Mouse (Mus musculus) hindbrain, embryonic 10.5 days (tissue): ENCODE measurements at regions not wholly inside any gene's neighbourhood (a gene's known extent, or its start where the extent isn't known, plus 50 kb on each side); places are given as distances from the start of the nearest gene placed in this dataset.

ENCODE experiments used
- DNase-seq: peaks from one replicate; pipeline ENCODE4 v3.0.0-alpha.2; 2017; ENCODE audit warnings: low spot score
- H3K27ac ChIP-seq: fragments of 300-500 bp; sonication (generic); 2 replicates; pipeline ENCODE4 v1.5.1; 2016; ENCODE audit warnings: mild to moderate bottlenecking, moderate library complexity
- H3K27me3 ChIP-seq: fragments of 300-500 bp; sonication (generic); 2 replicates; pipeline ENCODE4 v1.6.1; 2016; ENCODE audit warnings: mild to moderate bottlenecking; ENCODE audit not compliant: poor library complexity, insufficient read depth, severe bottlenecking
- H3K36me3 ChIP-seq: fragments of 300-500 bp; sonication (generic); 2 replicates; pipeline ENCODE4 v1.6.1; 2016; ENCODE audit warnings: mild to moderate bottlenecking, moderate library complexity
- H3K4me1 ChIP-seq: fragments of 300-500 bp; sonication (generic); replicated peaks from 2 replicates; pipeline ENCODE4 v1.6.1; 2016; ENCODE audit warnings: mild to moderate bottlenecking
- H3K4me3 ChIP-seq: fragments of 300-500 bp; sonication (generic); 2 replicates; pipeline ENCODE4 v1.5.1; 2016; ENCODE audit warnings: mild to moderate bottlenecking, moderate library complexity
- H3K9me3 ChIP-seq: fragments of 300-500 bp; sonication (generic); 2 replicates; pipeline ENCODE4 v1.6.1; 2016; ENCODE audit warnings: mild to moderate bottlenecking, moderate library complexity
- WGBS: fragments of 180-500 bp; shearing (Covaris S2); methylation state at CpG from one replicate; pipeline ENCODE4 v1.1.7; 2016; 5-methylcytosine and 5-hydroxymethylcytosine counted together

DNA sequence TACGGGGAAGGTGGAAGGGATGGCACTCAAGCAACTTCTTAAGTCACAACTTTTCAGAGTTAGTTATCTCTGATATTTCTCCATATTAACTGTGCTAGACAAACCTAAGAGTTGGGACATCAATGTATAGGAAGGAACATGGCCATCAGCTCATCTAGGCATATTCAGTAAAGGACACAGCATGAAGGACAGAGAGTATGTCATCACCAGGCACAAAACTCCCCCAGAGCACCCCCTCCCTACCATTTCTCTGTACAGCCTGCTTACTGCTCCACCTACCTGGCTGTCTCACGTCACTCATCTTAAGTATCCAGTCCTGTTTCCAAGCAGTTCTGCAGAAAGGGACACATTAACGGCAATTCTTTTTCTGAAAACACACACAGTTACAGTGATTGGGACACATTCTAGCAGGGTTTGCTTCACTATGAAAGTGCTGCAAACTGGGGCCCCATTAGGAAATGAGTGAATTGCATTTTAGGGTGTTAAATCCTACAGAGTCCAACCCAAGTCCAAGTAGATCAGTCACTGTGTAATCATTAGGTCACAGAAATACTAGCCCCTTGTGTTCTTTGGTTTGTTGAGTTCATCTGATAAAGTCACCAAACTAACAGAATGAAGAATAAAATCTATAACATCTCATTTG, 180.7 kb upstream of the Thbs1 start:
- DNase-seq, result no peak
- no peaks in the 10 kb centered on the region for H3K9me3 ChIP-seq
- H3K27ac ChIP-seq, result no peak overlapping the region
- H3K4me3 ChIP-seq, result no peak overlapping the region
- H3K36me3 ChIP-seq, result no peaks in the 10 kb centered on the region
- no peaks in the 10 kb centered on the region for H3K4me1 ChIP-seq
- 90% methylated on average over 3 of the region's 3 CpGs for WGBS
- peaks cover 26% of the 10 kb centered on the region for H3K27me3 ChIP-seq

DNA sequence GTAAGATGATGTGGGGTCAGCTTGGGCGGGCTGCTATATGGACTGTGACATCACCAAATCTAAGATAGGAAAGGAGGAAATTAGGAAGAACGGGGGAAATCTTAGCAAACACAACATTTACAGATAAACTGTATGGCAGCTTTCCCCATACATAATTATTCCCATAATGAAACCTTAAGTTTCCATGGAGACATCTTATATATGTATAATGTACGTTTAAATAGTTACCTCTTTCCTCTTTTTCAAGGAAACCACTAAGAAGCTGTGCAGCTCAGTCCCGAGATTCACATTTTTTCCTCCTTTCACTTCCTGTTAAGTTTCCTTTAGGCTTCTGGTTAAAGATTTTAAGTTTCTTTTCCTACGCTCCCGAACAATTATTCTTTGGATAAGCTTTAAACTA, 175.1 kb upstream of the Thbs1 start:
- 86% methylated on average over 6 of the region's 6 CpGs for WGBS
- no peak for DNase-seq

DNA sequence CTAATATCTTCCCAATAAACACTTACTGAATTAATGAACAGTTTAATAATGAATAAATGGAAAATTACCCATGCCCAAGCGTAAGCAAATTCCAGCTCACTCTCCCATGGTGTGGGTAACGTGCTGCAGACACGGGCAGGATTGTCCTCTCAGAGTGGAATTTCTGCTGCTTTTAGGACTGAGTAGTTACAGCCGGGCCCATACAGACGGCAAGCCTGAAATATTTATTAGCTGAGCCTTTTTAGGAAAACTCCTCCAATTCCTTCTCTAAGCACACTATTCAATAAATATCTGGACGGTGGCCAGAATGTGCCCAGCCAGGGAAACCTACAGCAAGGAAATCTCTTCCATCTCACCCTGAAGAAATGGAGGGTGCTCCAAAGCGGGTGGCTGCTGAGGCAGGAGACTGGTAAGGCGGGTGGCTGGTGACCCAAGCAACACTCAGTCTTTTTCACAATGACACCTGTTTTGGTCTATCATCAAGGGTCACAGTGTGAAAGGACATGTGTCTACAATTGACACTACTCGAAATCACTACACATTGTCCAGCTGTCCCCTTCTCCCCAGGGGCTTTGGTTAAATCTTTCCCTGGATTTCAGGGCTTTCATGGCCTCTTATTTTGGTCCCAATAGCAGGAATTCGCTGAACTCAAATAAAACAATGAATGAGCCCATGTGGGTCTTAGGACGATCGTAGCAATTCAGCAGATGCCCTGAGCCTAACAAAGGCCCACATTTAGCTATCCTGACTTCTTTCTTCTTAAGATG, 173.2 kb upstream of the Thbs1 start:
- H3K27me3 ChIP-seq, result peaks cover 4% of the 10 kb centered on the region; the same call in 1 of the 2 replicates
- peak; percentile 48 for DNase-seq
- 33% methylated on average over 12 of the region's 12 CpGs for WGBS
- H3K9me3 ChIP-seq, result no peaks in the 10 kb centered on the region
- H3K36me3 ChIP-seq, result no peaks in the 10 kb centered on the region
- peak overlapping the region; percentile 53; the same call in 1 of the 2 replicates for H3K27ac ChIP-seq
- no peak overlapping the region; the same call in 1 of the 2 replicates for H3K4me3 ChIP-seq
- H3K4me1 ChIP-seq, result peaks cover 12% of the 10 kb centered on the region

More for the DNA sequence above, 175.1 kb upstream of the Thbs1 start:
- Histone ChIP-seq H3K4me3 (no peak overlapping the region), H3K36me3 (no peaks in the 10 kb centered on the region), H3K4me1 (peaks cover 12% of the 10 kb centered on the region), H3K9me3 (no peaks in the 10 kb centered on the region), H3K27ac (no peak overlapping the region), H3K27me3 (peaks cover 4% of the 10 kb centered on the region; the same call in 1 of the 2 replicates)

DNA sequence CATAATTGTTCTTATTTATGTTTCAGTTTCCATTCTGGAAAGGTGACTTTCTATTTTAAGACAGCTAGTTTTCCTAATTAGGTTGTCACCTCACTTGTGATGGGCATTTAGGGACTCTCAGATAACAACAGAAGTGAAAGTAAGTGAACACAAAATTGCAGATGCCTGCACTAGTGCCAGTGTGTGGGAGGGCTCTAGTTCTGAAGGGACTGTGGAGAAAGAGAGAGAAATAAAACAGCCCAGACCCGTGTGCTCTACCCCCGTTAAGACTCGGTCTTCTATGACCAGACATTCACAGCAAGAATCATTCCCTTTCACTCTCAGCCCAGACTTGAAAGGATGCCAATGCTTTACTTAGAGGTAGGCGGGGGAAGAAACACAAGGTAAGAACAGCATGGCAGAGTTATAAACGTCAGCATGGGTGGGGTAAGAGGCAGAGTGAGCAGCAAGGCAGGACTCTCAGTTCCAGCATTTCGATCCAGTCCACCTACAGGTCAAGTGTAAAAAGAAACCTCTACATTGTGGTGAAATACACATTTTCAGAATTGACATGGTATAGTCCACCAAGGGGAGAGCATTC, 170.1 kb upstream of the Thbs1 start:
- H3K36me3 ChIP-seq, result no peaks in the 10 kb centered on the region
- H3K27ac ChIP-seq, result no peak overlapping the region
- H3K9me3 ChIP-seq, result no peaks in the 10 kb centered on the region
- no peaks in the 10 kb centered on the region for H3K27me3 ChIP-seq
- H3K4me1 ChIP-seq, result peaks cover 12% of the 10 kb centered on the region
- no peak for DNase-seq
- 57% methylated on average over 6 of the region's 6 CpGs for whole genome bisulfite sequencing
- no peak overlapping the region for H3K4me3 ChIP-seq

DNA sequence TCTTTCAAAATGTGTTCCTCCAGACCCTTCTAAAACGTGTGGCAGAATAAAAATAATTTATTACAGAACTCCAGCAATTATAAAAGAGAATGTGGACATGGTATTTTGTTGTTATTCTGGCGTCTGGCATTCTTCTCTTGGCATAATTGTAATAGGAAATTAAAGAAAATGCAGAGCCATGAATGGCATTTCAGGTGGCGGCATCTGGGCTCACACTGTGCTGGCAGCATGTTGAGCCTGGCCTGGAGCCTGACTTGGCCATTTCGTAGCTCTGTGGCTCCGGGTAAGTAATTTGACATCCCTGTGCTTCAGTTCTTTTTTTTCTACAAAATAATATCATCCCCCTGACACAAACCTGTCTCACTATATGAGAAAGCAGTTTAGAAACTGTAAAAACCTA, 168.0 kb upstream of the Thbs1 start:
- Histone ChIP-seq H3K27ac (no peak overlapping the region), H3K36me3 (no peaks in the 10 kb centered on the region), H3K4me3 (no peak overlapping the region), H3K27me3 (no peaks in the 10 kb centered on the region), H3K4me1 (peaks cover 6% of the 10 kb centered on the region), H3K9me3 (no peaks in the 10 kb centered on the region)
- no peak for DNase-seq
- 82% methylated on average over 5 of the region's 5 CpGs for WGBS

DNA sequence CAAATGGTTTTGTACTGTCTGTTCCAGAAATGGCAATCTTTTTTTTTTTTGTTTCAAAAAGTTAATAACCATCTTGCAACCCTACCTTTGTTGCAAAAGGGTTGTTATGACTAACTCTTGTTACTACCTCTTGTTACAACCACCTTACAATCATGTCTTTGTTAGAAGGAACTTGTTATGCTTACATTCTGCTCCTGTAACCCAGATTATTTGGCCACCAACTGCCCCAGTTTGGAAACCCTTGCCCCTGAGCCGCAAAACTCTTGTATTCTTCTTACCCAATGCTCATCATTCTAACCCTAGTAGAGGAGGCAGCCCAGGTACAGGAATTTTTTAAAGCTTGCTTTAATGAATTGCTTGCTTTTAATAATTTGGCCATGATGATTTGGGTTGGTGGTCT, 167.4 kb upstream of the Thbs1 start:
- Histone ChIP-seq H3K4me3 (no peak overlapping the region), H3K36me3 (no peaks in the 10 kb centered on the region), H3K27me3 (no peaks in the 10 kb centered on the region), H3K9me3 (no peaks in the 10 kb centered on the region), H3K27ac (no peak overlapping the region), H3K4me1 (no peaks in the 10 kb centered on the region; the same call in 1 of the 2 replicates)
- 96% methylated on average over 1 of the region's 1 CpGs for WGBS
- DNase-seq, result no peak

DNA sequence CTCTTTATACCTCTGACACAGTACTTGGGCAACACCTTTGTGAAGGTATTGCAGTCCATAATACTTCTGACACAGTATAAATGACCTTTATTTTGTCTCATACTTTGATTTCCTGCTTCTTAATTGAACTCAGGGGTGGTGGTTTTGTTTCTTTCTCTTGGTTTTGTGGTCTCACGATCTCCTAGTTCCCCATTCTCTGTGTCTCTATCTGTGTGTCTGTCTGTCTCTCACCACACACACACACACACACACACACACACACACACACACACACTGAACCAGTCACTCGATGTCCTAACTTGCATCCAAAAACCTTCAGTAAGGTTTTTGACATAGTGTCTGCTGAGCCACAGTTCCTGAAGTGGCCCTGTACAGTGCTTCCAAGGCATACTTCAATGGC, 166.7 kb upstream of the Thbs1 start:
- H3K9me3 ChIP-seq, result no peaks in the 10 kb centered on the region
- H3K27ac ChIP-seq, result no peak overlapping the region
- H3K27me3 ChIP-seq, result no peaks in the 10 kb centered on the region
- 89% methylated on average over 2 of the region's 2 CpGs for WGBS
- H3K4me3 ChIP-seq, result no peak overlapping the region
- no peaks in the 10 kb centered on the region for H3K36me3 ChIP-seq
- DNase-seq, result no peak
- H3K4me1 ChIP-seq, result no peaks in the 10 kb centered on the region

DNA sequence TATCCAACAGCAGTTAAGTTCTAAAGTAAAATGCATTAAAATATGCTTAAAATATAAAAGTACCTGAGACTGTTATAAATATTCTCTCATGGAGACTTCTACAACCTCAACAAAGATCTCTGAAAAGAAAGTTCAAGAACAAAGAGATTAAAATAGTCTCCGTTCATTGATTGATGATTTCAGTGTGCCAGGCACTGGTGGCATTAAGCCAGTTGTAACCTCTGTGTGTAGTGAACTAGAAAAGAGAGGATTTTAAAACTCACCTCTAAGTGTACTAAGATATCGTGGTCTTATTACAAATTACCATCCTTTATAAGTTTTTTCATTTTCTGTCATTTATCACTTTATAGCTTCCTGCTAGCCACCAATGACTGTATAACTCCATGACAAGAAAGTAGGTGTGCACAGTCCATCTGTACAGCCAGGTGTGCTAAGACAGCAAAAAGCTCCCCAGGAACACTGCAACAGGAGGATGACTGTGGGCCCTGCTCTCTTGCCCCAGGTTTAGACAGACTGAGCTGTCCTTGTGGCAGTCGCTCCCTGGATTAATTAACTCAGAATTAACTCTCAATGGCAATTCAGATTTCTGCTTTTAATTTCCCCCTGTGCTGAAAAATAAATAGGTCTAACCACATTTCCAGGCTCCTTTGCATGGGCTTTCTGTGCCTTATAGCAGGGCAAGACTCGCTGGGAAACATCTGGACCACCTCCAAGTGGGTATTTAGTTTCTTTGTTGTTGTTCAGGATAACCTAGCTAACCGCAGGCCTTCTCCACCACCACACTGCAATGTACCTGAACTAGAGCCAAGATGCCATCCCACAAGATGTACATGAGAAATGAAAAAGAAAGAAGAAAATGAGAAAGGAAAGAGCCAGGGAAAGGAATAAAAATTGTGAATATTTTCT, 161.0 kb upstream of the Thbs1 start:
- Histone ChIP-seq H3K4me1 (no peaks in the 10 kb centered on the region), H3K4me3 (no peak overlapping the region), H3K27ac (no peak overlapping the region), H3K27me3 (no peaks in the 10 kb centered on the region), H3K36me3 (no peaks in the 10 kb centered on the region), H3K9me3 (no peaks in the 10 kb centered on the region)
- WGBS, result 76% methylated on average over 5 of the region's 5 CpGs
- no peak for DNase-seq

DNA sequence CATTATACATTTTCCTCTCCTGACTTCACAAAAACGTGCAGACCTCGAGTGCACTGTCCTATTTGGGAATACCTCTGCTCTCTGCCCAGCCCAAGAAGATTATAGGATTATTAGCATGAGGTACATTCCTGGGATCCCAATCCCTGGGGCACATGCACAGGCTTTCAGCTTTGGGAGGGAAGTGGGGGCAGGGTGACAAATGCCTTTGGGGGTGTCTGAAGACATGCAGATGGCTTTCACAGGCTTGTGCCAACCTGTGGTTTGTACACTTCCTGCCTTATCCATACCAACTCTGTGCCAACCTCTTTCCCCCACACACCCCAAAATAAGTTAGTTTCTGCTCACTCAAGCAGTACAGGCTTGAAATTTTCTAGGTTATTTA, 160.3 kb upstream of the Thbs1 start:
- Histone ChIP-seq H3K4me3 (no peak overlapping the region), H3K27ac (no peak overlapping the region), H3K36me3 (no peaks in the 10 kb centered on the region), H3K4me1 (no peaks in the 10 kb centered on the region), H3K9me3 (no peaks in the 10 kb centered on the region), H3K27me3 (no peaks in the 10 kb centered on the region)
- DNase-seq, result no peak
- WGBS, result 79% methylated on average over 2 of the region's 2 CpGs

DNA sequence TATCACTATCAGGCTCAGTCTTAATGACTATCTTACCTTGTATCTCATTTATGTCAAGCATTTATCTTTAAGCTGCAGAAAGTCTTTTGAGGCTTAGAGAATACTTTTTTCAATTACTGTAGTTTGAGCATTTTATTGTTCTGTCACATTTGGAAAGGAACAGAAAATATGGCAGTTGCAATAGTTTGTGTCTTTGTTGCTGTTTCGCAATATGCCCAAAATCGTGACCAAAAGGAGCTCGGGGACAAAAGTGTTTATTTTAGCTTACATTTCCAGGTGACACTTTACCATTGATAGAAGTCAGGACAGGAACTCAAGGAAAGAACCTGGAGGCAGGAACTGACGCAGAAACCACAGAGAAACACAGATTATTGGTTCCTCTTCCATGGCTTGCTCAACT, 152.9 kb upstream of the Thbs1 start:
- no peak overlapping the region for H3K4me3 ChIP-seq
- DNase-seq, result no peak
- H3K27me3 ChIP-seq, result no peaks in the 10 kb centered on the region
- 90% methylated on average over 4 of the region's 4 CpGs for WGBS
- H3K27ac ChIP-seq, result no peak overlapping the region
- H3K36me3 ChIP-seq, result no peaks in the 10 kb centered on the region
- H3K4me1 ChIP-seq, result no peaks in the 10 kb centered on the region
- H3K9me3 ChIP-seq, result no peaks in the 10 kb centered on the region

DNA sequence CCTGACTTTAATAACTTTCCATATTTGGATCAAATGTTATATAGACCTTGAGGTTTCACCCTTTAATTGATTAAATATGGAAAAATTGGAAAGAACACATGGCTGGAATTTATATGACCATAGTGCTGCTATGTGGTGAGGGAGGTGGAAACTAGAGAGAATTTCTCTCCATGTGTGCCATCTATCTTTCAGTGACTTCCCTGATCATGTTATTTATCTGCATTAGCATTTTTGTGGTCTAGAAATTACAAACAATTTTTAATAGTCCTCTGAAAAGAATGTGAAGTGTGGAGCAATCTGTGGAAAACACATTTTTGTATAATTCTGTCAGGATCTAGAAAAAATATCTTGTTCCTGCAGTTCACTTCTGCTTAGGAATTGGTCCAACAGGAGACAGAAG, 152.2 kb upstream of the Thbs1 start:
- H3K27ac ChIP-seq, result no peak overlapping the region
- H3K36me3 ChIP-seq, result no peaks in the 10 kb centered on the region
- no peaks in the 10 kb centered on the region for H3K4me1 ChIP-seq
- no peaks in the 10 kb centered on the region for H3K27me3 ChIP-seq
- H3K4me3 ChIP-seq, result no peak overlapping the region
- H3K9me3 ChIP-seq, result no peaks in the 10 kb centered on the region
- no peak for DNase-seq

DNA sequence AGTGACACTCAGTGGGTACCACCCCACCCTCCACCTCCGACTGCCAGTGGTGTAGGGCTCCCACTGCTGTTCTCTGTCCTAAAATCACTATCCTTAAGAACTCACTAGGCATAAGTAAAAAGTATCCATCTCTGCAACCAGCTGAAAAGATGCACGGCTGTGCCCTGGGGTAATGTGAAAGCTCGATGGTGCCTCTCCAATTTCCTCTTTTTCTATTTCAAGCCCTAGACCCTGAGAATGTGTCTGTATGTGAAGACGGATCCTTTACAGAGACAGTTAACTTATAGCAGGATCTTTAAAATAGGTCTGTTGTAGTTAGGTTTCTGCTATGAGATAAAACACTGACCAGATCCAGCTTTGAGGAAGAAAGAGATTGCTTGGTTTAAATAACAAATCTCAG, 149.1 kb upstream of the Thbs1 start:
- no peaks in the 10 kb centered on the region for H3K9me3 ChIP-seq
- no peak overlapping the region for H3K4me3 ChIP-seq
- no peak for DNase-seq
- no peaks in the 10 kb centered on the region for H3K27me3 ChIP-seq
- H3K36me3 ChIP-seq, result no peaks in the 10 kb centered on the region
- WGBS, result 76% methylated on average over 4 of the region's 4 CpGs
- no peaks in the 10 kb centered on the region for H3K4me1 ChIP-seq
- no peak overlapping the region for H3K27ac ChIP-seq
